Mouse (Mus musculus): ENCODE results near the gene Cldn11. TPM values are rescaled to one million over a fixed set of nuclear protein-coding genes. Genes with fewer than 3 reads are reported as not detected.
A peak's percentile ranks its signal among the peaks of the same experiment; 100 is the strongest.

The Cldn11 gene
- polyA plus RNA-seq, 1 experiment from 2014 or later, result 50.5 TPM

DNA sequence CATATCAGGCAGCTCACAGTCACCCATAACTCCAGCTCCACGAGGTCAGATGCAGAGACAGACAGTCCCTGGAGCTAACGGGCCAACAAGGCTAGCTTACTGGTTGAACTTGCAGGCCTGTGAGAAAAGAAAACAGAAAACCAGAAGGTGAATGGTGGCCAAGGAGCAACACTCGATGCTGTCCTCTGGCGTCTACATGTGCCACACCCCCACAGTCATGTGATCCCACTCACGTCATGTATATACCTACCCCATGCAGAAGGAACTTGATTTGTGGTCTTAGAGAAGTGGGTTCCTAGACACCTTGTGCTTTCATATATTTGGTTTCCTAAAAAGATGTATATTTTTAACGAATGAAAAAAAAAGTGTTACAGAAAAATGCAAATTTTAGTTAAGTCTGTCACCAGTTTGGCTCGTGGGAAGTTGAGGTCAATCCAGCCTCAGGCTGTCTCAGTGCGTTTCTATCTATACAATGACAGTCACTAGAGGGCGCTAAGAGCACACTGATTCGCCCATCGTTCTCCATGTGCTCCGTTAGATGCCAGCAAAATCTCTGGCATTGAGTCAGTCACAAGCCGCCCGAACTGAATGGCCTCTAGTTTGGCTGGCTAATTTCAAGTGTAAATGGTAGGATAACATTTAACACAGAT, 4.0 kb upstream of the Cldn11 start:
- WGBS, result 14% methylated on average over 14 of the region's 14 CpGs
- peak; percentile 91 for ATAC-seq
- peaks cover 2% of the 10 kb centered on the region for H3K4me1 ChIP-seq (ENCODE audit: control insufficient read depth, insufficient read depth, low read depth, low read length)

DNA sequence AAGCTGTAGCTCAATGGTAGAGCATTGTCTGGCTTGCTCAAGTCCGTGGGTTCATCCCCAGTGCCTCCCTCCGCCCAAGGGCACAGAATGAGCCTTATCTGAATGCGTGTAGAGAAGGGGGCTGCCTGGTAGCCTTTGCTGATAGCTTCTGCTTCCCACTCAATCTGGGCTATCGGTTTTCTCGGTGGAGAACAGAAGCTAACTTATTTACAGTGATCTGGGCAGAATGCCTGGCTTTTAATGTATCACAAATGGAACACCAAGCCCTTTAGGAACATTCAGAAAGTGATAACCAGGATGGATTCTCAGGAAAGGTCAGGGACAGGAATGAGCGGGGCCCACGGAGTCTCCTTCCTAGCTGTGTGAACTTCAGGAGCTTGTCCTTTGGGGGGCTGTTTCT, 1.1 kb upstream of the Cldn11 start:
- no peak overlapping the region for H3K27ac ChIP-seq (ENCODE audit: low read depth, low read length)
- ATAC-seq, result no peak
- H3K27me3 ChIP-seq (replicated peaks; ENCODE audit: control insufficient read depth, insufficient read depth, low read length), result peaks cover 10% of the 10 kb centered on the region
- H3K4me1 ChIP-seq (ENCODE audit: control insufficient read depth, insufficient read depth, low read depth, low read length), result peaks cover 2% of the 10 kb centered on the region
- H3K36me3 ChIP-seq (ENCODE audit: control insufficient read depth, insufficient read depth, low read length), result no peaks in the 10 kb centered on the region
- no peaks in the 10 kb centered on the region for H3K9me3 ChIP-seq (ENCODE audit: control insufficient read depth, low read length)
- no peak overlapping the region for H3K9ac ChIP-seq (ENCODE audit: low read depth, low read length)
- 75% methylated on average over 7 of the region's 7 CpGs for WGBS
- no peak overlapping the region for H3K4me3 ChIP-seq (ENCODE audit: low read length)
- no peak overlapping the region for H3K4me2 ChIP-seq (ENCODE audit: low read length)

More for the DNA sequence above, 4.0 kb upstream of the Cldn11 start:
- Histone ChIP-seq H3K27me3 (replicated peaks; ENCODE audit: control insufficient read depth, insufficient read depth, low read length) (peaks cover 10% of the 10 kb centered on the region), H3K27ac (ENCODE audit: low read depth, low read length) (no peak overlapping the region), H3K4me2 (ENCODE audit: low read length) (0 out of 2 replicates have a peak overlapping the region, but pooled peaks have one; percentile 33), H3K4me3 (ENCODE audit: low read length) (no peak overlapping the region), H3K9ac (ENCODE audit: low read depth, low read length) (no peak overlapping the region), H3K9me3 (ENCODE audit: control insufficient read depth, low read length) (no peaks in the 10 kb centered on the region), H3K36me3 (ENCODE audit: control insufficient read depth, insufficient read depth, low read length) (no peaks in the 10 kb centered on the region)

DNA sequence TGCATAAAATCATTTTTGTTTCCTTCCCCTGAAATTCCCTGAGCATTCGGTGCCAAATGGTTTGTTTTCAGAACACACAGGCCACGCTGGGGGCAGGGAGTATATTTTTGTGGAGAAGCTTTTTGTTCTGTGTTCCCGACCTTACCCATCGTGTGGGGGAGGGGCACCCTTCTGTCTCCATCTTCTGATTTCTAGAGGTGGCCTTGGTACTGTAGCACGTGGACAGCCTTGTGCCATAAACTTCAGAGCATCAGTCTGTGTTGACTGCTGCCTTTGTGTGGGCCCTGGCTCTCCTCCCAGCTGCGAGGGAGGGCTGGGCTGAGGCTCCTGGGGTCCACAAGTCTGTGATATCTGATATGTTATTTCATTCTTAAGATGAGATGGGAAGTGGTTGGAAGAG, 2.4 kb downstream of the Cldn11 start:
- peaks cover 10% of the 10 kb centered on the region for H3K27me3 ChIP-seq (replicated peaks; ENCODE audit: control insufficient read depth, insufficient read depth, low read length)
- WGBS, result 53% methylated on average over 6 of the region's 6 CpGs
- no peak overlapping the region for H3K4me2 ChIP-seq (ENCODE audit: low read length)
- H3K9ac ChIP-seq (ENCODE audit: low read depth, low read length), result no peak overlapping the region
- no peak overlapping the region for H3K27ac ChIP-seq (ENCODE audit: low read depth, low read length)
- H3K4me1 ChIP-seq (ENCODE audit: control insufficient read depth, insufficient read depth, low read depth, low read length), result peaks cover 5% of the 10 kb centered on the region
- no peaks in the 10 kb centered on the region for H3K36me3 ChIP-seq (ENCODE audit: control insufficient read depth, insufficient read depth, low read length)
- H3K9me3 ChIP-seq (ENCODE audit: control insufficient read depth, low read length), result no peaks in the 10 kb centered on the region
- H3K4me3 ChIP-seq (ENCODE audit: low read length), result no peak overlapping the region
- no peak for ATAC-seq

- Histone ChIP-seq H3K4me3 (ENCODE audit: low read length) (no peak overlapping the region), H3K4me1 (ENCODE audit: control insufficient read depth, insufficient read depth, low read depth, low read length) (0 out of 2 replicates have a peak, but pooled peaks cover 3% of the 10 kb centered on the region), H3K27me3 (replicated peaks; ENCODE audit: control insufficient read depth, insufficient read depth, low read length) (no peaks in the 10 kb centered on the region), H3K9me3 (ENCODE audit: control insufficient read depth, low read length) (no peaks in the 10 kb centered on the region), H3K27ac (ENCODE audit: low read depth, low read length) (no peak overlapping the region), H3K36me3 (ENCODE audit: control insufficient read depth, insufficient read depth, low read length) (no peaks in the 10 kb centered on the region), H3K9ac (ENCODE audit: low read depth, low read length) (no peak overlapping the region), H3K4me2 (ENCODE audit: low read length) (no peak overlapping the region)
- WGBS, result 30% methylated on average over 3 of the region's 3 CpGs
- ATAC-seq, result 0 out of 2 replicates have a peak, but pooled peaks have one; percentile 52
Observed at GRCm38 (mm10) chr3:31156126-31156525, 6.4 kb downstream of the Cldn11 start.

DNA sequence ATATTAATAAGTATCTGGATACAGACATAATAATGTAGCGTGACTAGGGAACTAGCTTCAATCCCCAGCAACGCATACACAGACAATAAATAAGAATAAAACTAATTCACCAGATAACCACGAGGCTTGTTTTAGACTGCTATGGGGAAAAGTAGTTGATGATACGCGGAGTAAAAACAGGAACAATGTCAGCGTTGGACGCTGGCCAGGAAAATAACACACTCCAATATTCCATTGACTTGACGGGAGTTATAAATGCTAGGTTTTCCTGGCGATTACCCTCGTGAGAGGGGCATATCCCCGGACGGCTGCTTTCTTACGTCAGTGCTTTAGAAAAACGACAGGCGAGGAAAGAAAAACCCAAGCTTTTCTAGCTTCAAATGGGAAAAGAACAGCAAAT, 8.1 kb downstream of the Cldn11 start:
- no peak overlapping the region for H3K9ac ChIP-seq (ENCODE audit: low read depth, low read length)
- no peaks in the 10 kb centered on the region for H3K9me3 ChIP-seq (ENCODE audit: control insufficient read depth, low read length)
- no peak for ATAC-seq
- no peak overlapping the region for H3K4me3 ChIP-seq (ENCODE audit: low read length)
- H3K27ac ChIP-seq (ENCODE audit: low read depth, low read length), result no peak overlapping the region
- H3K36me3 ChIP-seq (ENCODE audit: control insufficient read depth, insufficient read depth, low read length), result no peaks in the 10 kb centered on the region
- H3K4me1 ChIP-seq (ENCODE audit: control insufficient read depth, insufficient read depth, low read depth, low read length), result 0 out of 2 replicates have a peak, but pooled peaks cover 3% of the 10 kb centered on the region
- 65% methylated on average over 15 of the region's 15 CpGs for WGBS
- H3K27me3 ChIP-seq (replicated peaks; ENCODE audit: control insufficient read depth, insufficient read depth, low read length), result no peaks in the 10 kb centered on the region
- no peak overlapping the region for H3K4me2 ChIP-seq (ENCODE audit: low read length)

GRCm38 (mm10) chr3:31160046-31160445, 10.3 kb downstream of the Cldn11 start:
- WGBS, result 74% methylated on average over 10 of the region's 10 CpGs
- H3K27me3 ChIP-seq (replicated peaks; ENCODE audit: control insufficient read depth, insufficient read depth, low read length), result no peaks in the 10 kb centered on the region
- no peak for ATAC-seq
- H3K4me3 ChIP-seq (ENCODE audit: low read length), result no peak overlapping the region
- H3K36me3 ChIP-seq (ENCODE audit: control insufficient read depth, insufficient read depth, low read length), result no peaks in the 10 kb centered on the region
- H3K27ac ChIP-seq (ENCODE audit: low read depth, low read length), result no peak overlapping the region
- no peaks in the 10 kb centered on the region for H3K9me3 ChIP-seq (ENCODE audit: control insufficient read depth, low read length)
- no peak overlapping the region for H3K9ac ChIP-seq (ENCODE audit: low read depth, low read length)
- no peak overlapping the region for H3K4me2 ChIP-seq (ENCODE audit: low read length)
- H3K4me1 ChIP-seq (ENCODE audit: control insufficient read depth, insufficient read depth, low read depth, low read length), result 0 out of 2 replicates have a peak, but pooled peaks cover 3% of the 10 kb centered on the region

GRCm38 (mm10) chr3:31161336-31161735, 11.6 kb downstream of the Cldn11 start:
- Histone ChIP-seq H3K27ac (ENCODE audit: low read depth, low read length) (no peak overlapping the region), H3K4me2 (ENCODE audit: low read length) (no peak overlapping the region), H3K4me1 (ENCODE audit: control insufficient read depth, insufficient read depth, low read depth, low read length) (no peaks in the 10 kb centered on the region), H3K4me3 (ENCODE audit: low read length) (no peak overlapping the region), H3K27me3 (replicated peaks; ENCODE audit: control insufficient read depth, insufficient read depth, low read length) (no peaks in the 10 kb centered on the region), H3K9ac (ENCODE audit: low read depth, low read length) (no peak overlapping the region), H3K36me3 (ENCODE audit: control insufficient read depth, insufficient read depth, low read length) (no peaks in the 10 kb centered on the region), H3K9me3 (ENCODE audit: control insufficient read depth, low read length) (no peaks in the 10 kb centered on the region)
- no peak for ATAC-seq
- WGBS, result 24% methylated on average over 6 of the region's 6 CpGs

DNA sequence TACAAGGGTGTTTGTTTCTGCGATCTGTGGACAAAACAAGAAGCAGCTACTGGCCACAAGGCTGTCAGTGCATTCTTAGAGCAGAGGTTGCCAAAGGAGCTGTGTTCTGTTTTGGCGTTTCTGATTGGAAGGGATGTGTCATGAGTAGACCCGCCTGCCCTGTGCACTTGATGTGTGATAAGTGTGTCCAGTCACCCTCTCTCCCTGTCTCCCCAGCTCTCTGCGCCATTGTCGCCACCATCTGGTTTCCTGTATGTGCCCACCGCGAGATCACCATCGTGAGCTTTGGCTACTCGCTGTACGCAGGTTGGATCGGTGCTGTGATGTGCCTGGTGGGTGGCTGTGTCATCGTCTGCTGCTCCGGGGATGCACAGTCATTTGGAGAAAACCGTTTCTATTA, 13.1 kb downstream of the Cldn11 start:
- no peaks in the 10 kb centered on the region for H3K9me3 ChIP-seq (ENCODE audit: control insufficient read depth, low read length)
- H3K27ac ChIP-seq (ENCODE audit: low read depth, low read length), result no peak overlapping the region
- no peak overlapping the region for H3K4me2 ChIP-seq (ENCODE audit: low read length)
- H3K9ac ChIP-seq (ENCODE audit: low read depth, low read length), result no peak overlapping the region
- H3K4me1 ChIP-seq (ENCODE audit: control insufficient read depth, insufficient read depth, low read depth, low read length), result no peaks in the 10 kb centered on the region
- no peak for ATAC-seq
- 91% methylated on average over 14 of the region's 14 CpGs for WGBS
- no peaks in the 10 kb centered on the region for H3K36me3 ChIP-seq (ENCODE audit: control insufficient read depth, insufficient read depth, low read length)
- H3K4me3 ChIP-seq (ENCODE audit: low read length), result no peak overlapping the region
- H3K27me3 ChIP-seq (replicated peaks; ENCODE audit: control insufficient read depth, insufficient read depth, low read length), result no peaks in the 10 kb centered on the region

DNA sequence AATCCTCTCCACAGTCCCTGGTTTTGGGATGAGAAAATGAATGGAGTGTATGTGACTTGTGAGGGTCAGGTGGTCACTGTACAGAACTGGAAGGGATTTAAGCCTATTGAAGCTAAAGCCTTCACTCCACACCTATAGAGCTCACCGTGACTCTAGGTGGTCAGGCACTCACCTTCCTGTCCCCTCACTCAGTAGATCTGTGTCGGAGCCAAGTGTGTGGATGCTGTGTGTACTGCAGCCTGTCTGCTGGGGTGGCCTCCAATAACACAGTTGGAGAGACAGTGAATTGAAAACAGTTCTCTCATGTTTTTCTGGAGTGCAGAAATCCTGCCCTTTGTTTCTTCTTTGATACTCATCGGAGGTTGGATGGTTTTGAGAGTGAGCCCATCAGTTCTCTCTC, 16.1 kb downstream of the Cldn11 start:
- ATAC-seq, result peak; percentile 60

More for the DNA sequence above, 16.1 kb downstream of the Cldn11 start:
- Histone ChIP-seq H3K4me3 (ENCODE audit: low read length) (no peak overlapping the region), H3K27ac (ENCODE audit: low read depth, low read length) (no peak overlapping the region), H3K4me2 (ENCODE audit: low read length) (no peak overlapping the region), H3K9me3 (ENCODE audit: control insufficient read depth, low read length) (no peaks in the 10 kb centered on the region), H3K4me1 (ENCODE audit: control insufficient read depth, insufficient read depth, low read depth, low read length) (no peaks in the 10 kb centered on the region), H3K36me3 (ENCODE audit: control insufficient read depth, insufficient read depth, low read length) (no peaks in the 10 kb centered on the region), H3K9ac (ENCODE audit: low read depth, low read length) (no peak overlapping the region), H3K27me3 (replicated peaks; ENCODE audit: control insufficient read depth, insufficient read depth, low read length) (no peaks in the 10 kb centered on the region)
- WGBS, result 56% methylated on average over 3 of the region's 3 CpGs
